Mouse (Mus musculus): Measurements from ENCODE around the gene Kctd11. TPM values are rescaled to one million over a fixed set of nuclear protein-coding genes. Genes with fewer than 3 reads are reported as not detected.

Kctd11 gene
- polyA plus RNA-seq, 1 experiment from 2014 or later, result 2.9 TPM

DNA sequence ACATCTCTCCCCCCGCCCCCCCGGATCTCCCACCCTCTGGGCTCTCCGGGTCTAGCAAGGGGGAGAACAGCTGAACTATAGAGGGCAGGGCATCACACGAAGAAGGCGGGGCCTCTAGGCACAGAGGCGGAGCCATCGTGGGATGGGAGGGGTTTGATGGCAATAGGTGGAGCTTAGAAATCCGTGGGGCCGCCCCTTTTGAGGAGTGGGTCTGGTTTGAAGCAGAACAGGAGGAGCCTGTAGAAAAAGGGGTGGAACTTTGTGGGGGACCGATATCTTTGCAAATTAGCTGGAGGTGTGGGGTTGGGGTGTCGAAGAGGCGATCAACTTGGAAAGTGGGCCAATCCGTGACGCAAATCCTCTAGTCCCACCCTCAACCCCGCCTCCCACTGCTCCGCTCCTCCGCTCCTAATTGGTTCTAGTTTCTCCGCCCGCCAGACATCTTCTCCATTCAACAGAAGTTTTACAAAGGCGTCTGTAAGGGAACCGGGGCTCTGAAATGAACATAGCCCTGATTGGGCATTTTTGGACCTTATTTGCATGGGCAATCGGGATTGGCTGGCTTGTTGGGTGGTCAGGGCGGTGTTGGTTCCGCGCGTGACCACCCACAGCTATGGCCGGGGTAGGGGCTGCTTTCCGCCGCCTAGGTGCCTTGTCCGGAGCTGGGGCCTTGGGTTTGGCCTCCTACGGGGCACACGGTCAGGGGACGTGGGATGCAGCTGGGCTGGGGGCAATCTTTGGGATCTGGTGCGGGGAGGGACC, 43.1 kb downstream of the Kctd11 start, which contains the start of gene Tmem256:
Gene Tmem256, plus strand, starts transcription at position 563 of the 762 bp plus-strand sequence.
- H3K4me1 ChIP-seq, result peaks cover 37% of the 10 kb centered on the region
- H3K27me3 ChIP-seq, result no peaks in the 10 kb centered on the region
- under 1% methylated on average over 34 of the region's 34 CpGs for WGBS
- ATAC-seq (ENCODE audit: insufficient number of reproducible peaks, insufficient read depth, low FRiP score, low TSS enrichment), result peak; percentile 85
- peak within 1 kb of the TSS; percentile 92 for H3K27ac ChIP-seq
- 0 out of 2 replicates have a peak, but pooled peaks cover 8% of the 10 kb centered on the region for H3K36me3 ChIP-seq
- peak within 1 kb of the TSS; percentile 87 for H3K9ac ChIP-seq
- peak within 1 kb of the TSS; percentile 97 for H3K4me2 ChIP-seq (replicated peaks)
- no peaks in the 10 kb centered on the region for H3K9me3 ChIP-seq
- H3K4me3 ChIP-seq, result peak within 1 kb of the TSS; percentile 79

DNA sequence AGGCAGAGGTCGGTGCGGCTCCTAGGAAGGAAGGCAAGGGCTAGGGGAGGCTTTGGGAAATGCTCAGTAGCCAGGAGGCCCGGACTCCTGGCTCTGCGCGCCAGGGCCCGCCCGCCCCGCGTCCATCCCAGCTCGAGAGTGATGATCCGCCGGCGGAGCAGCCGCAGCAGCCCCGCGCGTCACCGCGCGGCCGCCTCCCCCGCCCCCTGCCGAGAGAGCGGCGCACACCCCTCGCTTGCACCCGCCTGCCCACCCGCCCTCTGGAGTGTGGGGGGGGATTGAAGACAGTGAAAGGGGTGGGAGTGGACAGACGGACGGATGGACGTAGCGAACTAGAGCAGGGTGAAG, 43.6 kb downstream of the Kctd11 start, which contains the start of gene Nlgn2:
Gene Nlgn2, minus strand, starts transcription at position 181 of the 348 bp plus-strand sequence.
- Histone ChIP-seq H3K9me3 (no peaks in the 10 kb centered on the region), H3K27ac (peak within 1 kb of the TSS; percentile 92), H3K36me3 (peaks cover 14% of the 10 kb centered on the region), H3K4me2 (replicated peaks) (peak within 1 kb of the TSS; percentile 97), H3K27me3 (no peaks in the 10 kb centered on the region), H3K9ac (peak within 1 kb of the TSS; percentile 87), H3K4me1 (peaks cover 37% of the 10 kb centered on the region), H3K4me3 (peak within 1 kb of the TSS; percentile 79)
- no peak for ATAC-seq (ENCODE audit: insufficient number of reproducible peaks, insufficient read depth, low FRiP score, low TSS enrichment)
- under 1% methylated on average over 29 of the region's 32 CpGs for WGBS

GRCm38 (mm10) chr11:69836703-69837576, 44.3 kb downstream of the Kctd11 start:
- peak overlapping the region; percentile 87 for H3K9ac ChIP-seq
- peaks cover 37% of the 10 kb centered on the region for H3K4me1 ChIP-seq
- ATAC-seq (ENCODE audit: insufficient number of reproducible peaks, insufficient read depth, low FRiP score, low TSS enrichment), result no peak; the same call in 1 of the 2 replicates
- WGBS, result under 1% methylated on average over 48 of the region's 52 CpGs
- no peaks in the 10 kb centered on the region for H3K9me3 ChIP-seq
- H3K4me3 ChIP-seq, result peak overlapping the region; percentile 79
- H3K36me3 ChIP-seq, result peaks cover 20% of the 10 kb centered on the region
- peak overlapping the region; percentile 97 for H3K4me2 ChIP-seq (replicated peaks)
- H3K27me3 ChIP-seq, result no peaks in the 10 kb centered on the region
- peak overlapping the region; percentile 92 for H3K27ac ChIP-seq

GRCm38 (mm10) chr11:69835966-69836335, 45.3 kb downstream of the Kctd11 start:
- peak overlapping the region; percentile 92 for H3K27ac ChIP-seq
- H3K27me3 ChIP-seq, result no peaks in the 10 kb centered on the region
- no peak for ATAC-seq (ENCODE audit: insufficient number of reproducible peaks, insufficient read depth, low FRiP score, low TSS enrichment)
- H3K9me3 ChIP-seq, result no peaks in the 10 kb centered on the region
- H3K9ac ChIP-seq, result peak overlapping the region; percentile 87; the same call in 1 of the 2 replicates
- H3K4me3 ChIP-seq, result peak overlapping the region; percentile 79
- peaks cover 37% of the 10 kb centered on the region for H3K4me1 ChIP-seq
- peaks cover 25% of the 10 kb centered on the region for H3K36me3 ChIP-seq
- H3K4me2 ChIP-seq (replicated peaks), result peak overlapping the region; percentile 97
- 3% methylated on average over 4 of the region's 4 CpGs for WGBS

- no peak for ATAC-seq (ENCODE audit: insufficient number of reproducible peaks, insufficient read depth, low FRiP score, low TSS enrichment)
- Histone ChIP-seq H3K27me3 (no peaks in the 10 kb centered on the region), H3K4me3 (peak overlapping the region; percentile 79), H3K9ac (peak overlapping the region; percentile 87; the same call in 1 of the 2 replicates), H3K27ac (no peak overlapping the region; the same call in 1 of the 2 replicates), H3K9me3 (no peaks in the 10 kb centered on the region), H3K36me3 (peaks cover 26% of the 10 kb centered on the region), H3K4me2 (replicated peaks) (peak overlapping the region; percentile 97), H3K4me1 (peaks cover 37% of the 10 kb centered on the region)
- WGBS, result 5% methylated on average over 9 of the region's 9 CpGs
These were observed 45.8 kb downstream of the Kctd11 start for GRCm38 (mm10) chr11:69835326-69835965.

DNA sequence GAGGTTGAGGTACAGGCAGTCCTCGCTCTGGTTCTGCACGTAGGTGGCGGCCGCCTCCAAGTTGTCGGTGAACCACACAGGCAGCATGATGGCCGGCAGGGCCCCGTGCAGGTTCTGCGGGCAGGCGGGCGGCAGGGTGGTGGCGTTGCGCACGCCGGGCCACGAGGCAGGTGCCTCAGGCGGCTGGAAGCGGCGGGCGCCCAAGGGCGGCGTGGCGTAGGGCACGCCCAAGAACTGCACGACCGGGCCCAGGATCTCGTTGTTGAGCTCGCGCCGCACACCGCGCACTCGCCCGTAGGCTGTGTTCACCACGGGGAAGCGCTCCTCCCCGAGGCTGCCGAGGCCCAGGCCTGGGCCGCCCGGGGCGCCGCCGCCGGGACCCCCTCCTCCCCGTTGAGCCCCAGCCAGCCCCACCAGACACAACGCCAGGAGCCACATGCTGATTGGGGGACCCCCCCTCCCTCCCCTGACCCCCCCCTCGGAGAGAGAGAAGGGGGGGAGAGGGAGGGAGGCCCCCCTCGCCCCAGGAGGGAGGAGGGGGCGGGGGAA, 47.1 kb downstream of the Kctd11 start:
- peak overlapping the region; percentile 72 for H3K27ac ChIP-seq

DNA sequence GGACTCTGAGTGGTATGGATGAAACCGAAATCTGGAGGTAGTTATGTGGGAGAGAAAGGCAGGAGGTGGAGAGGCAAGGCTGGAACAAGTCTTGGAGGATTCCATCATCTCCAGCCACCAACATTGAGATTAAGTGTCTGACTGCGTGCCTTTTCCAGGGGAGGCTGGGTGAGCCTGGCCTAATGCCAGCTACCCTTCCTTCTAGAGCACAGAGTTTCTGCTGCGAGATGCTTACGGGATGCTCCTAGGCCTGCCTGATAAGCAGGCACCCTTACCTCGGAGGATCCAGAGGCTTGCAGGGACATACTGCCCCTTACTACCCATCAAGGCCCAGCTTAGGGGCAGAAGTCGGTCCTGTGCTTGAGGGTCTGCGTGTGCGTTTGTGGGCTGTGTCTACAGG, 47.7 kb downstream of the Kctd11 start:
- Histone ChIP-seq H3K9me3 (no peaks in the 10 kb centered on the region), H3K9ac (peak overlapping the region; percentile 77; the same call in 1 of the 2 replicates), H3K4me3 (peak overlapping the region; percentile 79), H3K4me1 (peaks cover 35% of the 10 kb centered on the region), H3K27me3 (no peaks in the 10 kb centered on the region), H3K27ac (no peak overlapping the region), H3K4me2 (replicated peaks) (peak overlapping the region; percentile 97), H3K36me3 (peaks cover 38% of the 10 kb centered on the region)
- ATAC-seq (ENCODE audit: insufficient number of reproducible peaks, insufficient read depth, low FRiP score, low TSS enrichment), result no peak
- 60% methylated on average over 8 of the region's 8 CpGs for WGBS

More for the DNA sequence above, 47.1 kb downstream of the Kctd11 start:
- 11% methylated on average over 44 of the region's 48 CpGs for WGBS
- Histone ChIP-seq H3K27me3 (no peaks in the 10 kb centered on the region), H3K4me3 (peak overlapping the region; percentile 79), H3K4me2 (replicated peaks) (peak overlapping the region; percentile 97), H3K36me3 (peaks cover 33% of the 10 kb centered on the region), H3K9me3 (no peaks in the 10 kb centered on the region), H3K9ac (peak overlapping the region; percentile 77), H3K4me1 (peaks cover 34% of the 10 kb centered on the region)
- ATAC-seq (ENCODE audit: insufficient number of reproducible peaks, insufficient read depth, low FRiP score, low TSS enrichment), result no peak

- no peak for ATAC-seq (ENCODE audit: insufficient number of reproducible peaks, insufficient read depth, low FRiP score, low TSS enrichment)
- 67% methylated on average over 5 of the region's 5 CpGs for WGBS
These were observed 52.4 kb downstream of the Kctd11 start for GRCm38 (mm10) chr11:69828832-69829231.

More at GRCm38 (mm10) chr11:69828832-69829231, 52.4 kb downstream of the Kctd11 start:
- no peak overlapping the region for H3K4me2 ChIP-seq (replicated peaks)
- no peaks in the 10 kb centered on the region for H3K9me3 ChIP-seq
- H3K36me3 ChIP-seq, result peaks cover 83% of the 10 kb centered on the region
- H3K27ac ChIP-seq, result no peak overlapping the region
- no peak overlapping the region for H3K4me3 ChIP-seq
- H3K4me1 ChIP-seq, result peaks cover 10% of the 10 kb centered on the region
- H3K27me3 ChIP-seq, result no peaks in the 10 kb centered on the region
- no peak overlapping the region for H3K9ac ChIP-seq

Small RNA genes within 50 kb of the gene (microRNA-seq; reads per million reads assigned to microRNA genes)
- not detected for gene Mir6924

Other genes starting within 250 kb of the Kctd11 start
- 52.2 and 58.4 TPM in 2 replicates for gene Fxr2, start 248.4 kb downstream of the Kctd11 start, polyA plus RNA-seq (2016; fragmentation: Nextera tagmentation; extraction: Ambion mirVana)
- 0.36 TPM in 1 of 2 replicates, not detected in the other for gene Sox15, start 226.1 kb downstream of the Kctd11 start, polyA plus RNA-seq (2016; fragmentation: Nextera tagmentation; extraction: Ambion mirVana)
- 63.3 and 67.9 TPM in 2 replicates for gene Mpdu1, start 218.8 kb downstream of the Kctd11 start, polyA plus RNA-seq (2016; fragmentation: Nextera tagmentation; extraction: Ambion mirVana)
- gene Cd68, start 215.3 kb downstream of the Kctd11 start, polyA plus RNA-seq (2016; fragmentation: Nextera tagmentation; extraction: Ambion mirVana), result 8.0 and 8.5 TPM in 2 replicates
- 561 and 632 TPM in 2 replicates for gene Eif4a1, start 209.0 kb downstream of the Kctd11 start, polyA plus RNA-seq (2016; fragmentation: Nextera tagmentation; extraction: Ambion mirVana)
- 134 and 147 TPM in 2 replicates for gene Senp3, start 199.3 kb downstream of the Kctd11 start, polyA plus RNA-seq (2016; fragmentation: Nextera tagmentation; extraction: Ambion mirVana)
- gene Tnfsf13, start 195.6 kb downstream of the Kctd11 start, polyA plus RNA-seq (2016; fragmentation: Nextera tagmentation; extraction: Ambion mirVana), result 0.50 TPM in 2 replicates
- gene Tnfsf12, start 185.6 kb downstream of the Kctd11 start, polyA plus RNA-seq (2016; fragmentation: Nextera tagmentation; extraction: Ambion mirVana), result 3.1 and 3.9 TPM in 2 replicates
- gene Tnfsfm13, start 185.3 kb downstream of the Kctd11 start, polyA plus RNA-seq (2016; fragmentation: Nextera tagmentation; extraction: Ambion mirVana), result 2.5 and 3.5 TPM in 2 replicates
- gene Polr2a, start 122.8 kb downstream of the Kctd11 start, polyA plus RNA-seq (2016; fragmentation: Nextera tagmentation; extraction: Ambion mirVana), result 27.9 and 32.7 TPM in 2 replicates
- not detected in 2 replicates for gene Slc35g3, start 119.4 kb downstream of the Kctd11 start, polyA plus RNA-seq (2016; fragmentation: Nextera tagmentation; extraction: Ambion mirVana)
- 2.1 and 2.4 TPM in 2 replicates for gene Zbtb4, start 115.5 kb downstream of the Kctd11 start, polyA plus RNA-seq (2016; fragmentation: Nextera tagmentation; extraction: Ambion mirVana)
- 11.1 and 11.9 TPM in 2 replicates for gene Chrnb1, start 85.5 kb downstream of the Kctd11 start, polyA plus RNA-seq (2016; fragmentation: Nextera tagmentation; extraction: Ambion mirVana)
- gene Fgf11, start 79.5 kb downstream of the Kctd11 start, polyA plus RNA-seq (2016; fragmentation: Nextera tagmentation; extraction: Ambion mirVana), result 1.7 and 2.2 TPM in 2 replicates
- 2.9 and 3.0 TPM in 2 replicates for gene Tmem102, start 75.8 kb downstream of the Kctd11 start, polyA plus RNA-seq (2016; fragmentation: Nextera tagmentation; extraction: Ambion mirVana)
- gene Gm39566, start 66.1 kb downstream of the Kctd11 start, polyA plus RNA-seq (2016; fragmentation: Nextera tagmentation; extraction: Ambion mirVana), result not detected in 2 replicates
- gene Spem2, start 62.9 kb downstream of the Kctd11 start, polyA plus RNA-seq (2016; fragmentation: Nextera tagmentation; extraction: Ambion mirVana), result not detected in 2 replicates
- 0.29 and 0.58 TPM in 2 replicates for gene Spem1, start 59.2 kb downstream of the Kctd11 start, polyA plus RNA-seq (2016; fragmentation: Nextera tagmentation; extraction: Ambion mirVana)
- gene Nlgn2, start 43.6 kb downstream of the Kctd11 start, polyA plus RNA-seq (2016; fragmentation: Nextera tagmentation; extraction: Ambion mirVana), result 13.0 and 13.1 TPM in 2 replicates
- 351 and 399 TPM in 2 replicates for gene Tmem256, start 42.9 kb downstream of the Kctd11 start, polyA plus RNA-seq (2016; fragmentation: Nextera tagmentation; extraction: Ambion mirVana)
- gene Plscr3, start 35.0 kb downstream of the Kctd11 start, polyA plus RNA-seq (2016; fragmentation: Nextera tagmentation; extraction: Ambion mirVana), result 122 and 127 TPM in 2 replicates
- gene Tnk1, start 22.7 kb downstream of the Kctd11 start, polyA plus RNA-seq (2016; fragmentation: Nextera tagmentation; extraction: Ambion mirVana), result 2.4 and 2.5 TPM in 2 replicates
- not detected in 2 replicates for gene Tmem95, start 3.4 kb downstream of the Kctd11 start, polyA plus RNA-seq (2016; fragmentation: Nextera tagmentation; extraction: Ambion mirVana)
- 0.83 and 1.3 TPM in 2 replicates for gene Acap1, start 14.1 kb upstream of the Kctd11 start, polyA plus RNA-seq (2016; fragmentation: Nextera tagmentation; extraction: Ambion mirVana)
- 21.4 and 23.6 TPM in 2 replicates for gene 2810408A11Rik, start 19.6 kb upstream of the Kctd11 start, polyA plus RNA-seq (2016; fragmentation: Nextera tagmentation; extraction: Ambion mirVana)
- 14.2 and 15.9 TPM in 2 replicates for gene Neurl4, start 19.7 kb upstream of the Kctd11 start, polyA plus RNA-seq (2016; fragmentation: Nextera tagmentation; extraction: Ambion mirVana)
- 84.8 and 92.0 TPM in 2 replicates for gene Gps2, start 32.5 kb upstream of the Kctd11 start, polyA plus RNA-seq (2016; fragmentation: Nextera tagmentation; extraction: Ambion mirVana)
- 1,661 and 1,669 TPM in 2 replicates for gene Eif5a, start 40.6 kb upstream of the Kctd11 start, polyA plus RNA-seq (2016; fragmentation: Nextera tagmentation; extraction: Ambion mirVana)
- gene Ybx2, start 54.4 kb upstream of the Kctd11 start, polyA plus RNA-seq (2016; fragmentation: Nextera tagmentation; extraction: Ambion mirVana), result 10.7 and 11.4 TPM in 2 replicates
- gene Slc2a4, start 66.8 kb upstream of the Kctd11 start, polyA plus RNA-seq (2016; fragmentation: Nextera tagmentation; extraction: Ambion mirVana), result 34.2 and 36.1 TPM in 2 replicates
- 29.6 and 32.2 TPM in 2 replicates for gene Cldn7, start 83.4 kb upstream of the Kctd11 start, polyA plus RNA-seq (2016; fragmentation: Nextera tagmentation; extraction: Ambion mirVana)
- gene Ctdnep1, start 99.8 kb upstream of the Kctd11 start, polyA plus RNA-seq (2016; fragmentation: Nextera tagmentation; extraction: Ambion mirVana), result 32.4 and 32.8 TPM in 2 replicates
- 123 and 130 TPM in 2 replicates for gene Elp5, start 101.1 kb upstream of the Kctd11 start, polyA plus RNA-seq (2016; fragmentation: Nextera tagmentation; extraction: Ambion mirVana)
- 463 and 471 TPM in 2 replicates for gene Gabarap, start 109.7 kb upstream of the Kctd11 start, polyA plus RNA-seq (2016; fragmentation: Nextera tagmentation; extraction: Ambion mirVana)
- 95.1 and 99.1 TPM in 2 replicates for gene Phf23, start 114.4 kb upstream of the Kctd11 start, polyA plus RNA-seq (2016; fragmentation: Nextera tagmentation; extraction: Ambion mirVana)
- 67.2 and 70.3 TPM in 2 replicates for gene Dvl2, start 119.2 kb upstream of the Kctd11 start, polyA plus RNA-seq (2016; fragmentation: Nextera tagmentation; extraction: Ambion mirVana)
- gene Acadvl, start 134.0 kb upstream of the Kctd11 start, polyA plus RNA-seq (2016; fragmentation: Nextera tagmentation; extraction: Ambion mirVana), result 66.8 and 70.4 TPM in 2 replicates
- 12.6 and 14.9 TPM in 2 replicates for gene Dlg4, start 135.5 kb upstream of the Kctd11 start, polyA plus RNA-seq (2016; fragmentation: Nextera tagmentation; extraction: Ambion mirVana)
- 0.51 and 0.83 TPM in 2 replicates for gene Asgr1, start 172.7 kb upstream of the Kctd11 start, polyA plus RNA-seq (2016; fragmentation: Nextera tagmentation; extraction: Ambion mirVana)
- not detected in 2 replicates for gene Asgr2, start 211.2 kb upstream of the Kctd11 start, polyA plus RNA-seq (2016; fragmentation: Nextera tagmentation; extraction: Ambion mirVana)
- 0.41 TPM in 1 of 2 replicates, not detected in the other for gene Mgl2, start 248.9 kb upstream of the Kctd11 start, polyA plus RNA-seq (2016; fragmentation: Nextera tagmentation; extraction: Ambion mirVana)

Measured in embryonic facial prominence, embryonic 12.5 days (tissue).